Mouse (Mus musculus) midbrain, embryonic 13.5 days (tissue): ENCODE results near the gene Kcnq2. TPM values are rescaled to one million over a fixed set of nuclear protein-coding genes. Genes with fewer than 3 reads are reported as not detected.

Experiments used
- ATAC-seq: fragments of 200-750 bp; cut with Nextera tagmentation; 2 replicates; pipeline ENCODE4 v1.8.0; 2017; ENCODE audit warnings: mild to moderate bottlenecking, moderate TSS enrichment, moderate library complexity
- H3K27ac ChIP-seq: fragments of 300-500 bp; sonication (generic); 2 replicates; pipeline ENCODE4 v1.5.1; 2015; ENCODE audit warnings: inconsistent platforms, mild to moderate bottlenecking, moderate library complexity
- H3K27me3 ChIP-seq: fragments of 300-500 bp; sonication (generic); 2 replicates; pipeline ENCODE4 v1.6.1; 2015; ENCODE audit warnings: mild to moderate bottlenecking, inconsistent platforms
- H3K36me3 ChIP-seq: fragments of 300-500 bp; sonication (generic); 2 replicates; pipeline ENCODE4 v1.6.1; 2015; ENCODE audit warnings: mild to moderate bottlenecking, inconsistent platforms
- H3K4me1 ChIP-seq: fragments of 300-500 bp; sonication (generic); replicated peaks from 2 replicates; pipeline ENCODE4 v1.6.1; 2015; ENCODE audit warnings: inconsistent platforms
- H3K4me2 ChIP-seq: fragments of 300-500 bp; sonication (generic); replicated peaks from 2 replicates; pipeline ENCODE4 v1.6.1; 2015; ENCODE audit warnings: moderate library complexity, mild to moderate bottlenecking, inconsistent platforms
- H3K4me3 ChIP-seq: fragments of 300-500 bp; sonication (generic); replicated peaks from 2 replicates; pipeline ENCODE4 v1.5.1; 2015; ENCODE audit warnings: mild to moderate bottlenecking, inconsistent platforms
- H3K9ac ChIP-seq: fragments of 300-500 bp; sonication (generic); replicated peaks from 2 replicates; pipeline ENCODE4 v1.6.1; 2015; ENCODE audit warnings: mild to moderate bottlenecking, inconsistent platforms
- H3K9me3 ChIP-seq: fragments of 300-500 bp; sonication (generic); 2 replicates; pipeline ENCODE4 v1.6.1; 2016; ENCODE audit warnings: mild to moderate bottlenecking, inconsistent platforms
- WGBS: fragments of 180-500 bp; shearing (Covaris S2); methylation state at CpG from one replicate; pipeline ENCODE4 v1.1.7; 2015; 5-methylcytosine and 5-hydroxymethylcytosine counted together
- polyA plus RNA-seq: library from polyadenylated mRNA; unstranded; fragments of >200 nt; fragmentation: Nextera tagmentation; extraction: Ambion mirVana; gene quantifications from 2 replicates; pipeline ENCODE4 v1.2.1, GENCODE M21; 2015

Gene Kcnq2
- polyA plus RNA-seq, 1 experiment from 2014 or later = 47.3 TPM

- no peak overlapping the region for H3K4me3 ChIP-seq
- no peaks in the 10 kb centered on the region for H3K27me3 ChIP-seq
- H3K36me3 ChIP-seq = no peaks in the 10 kb centered on the region
- no peak for ATAC-seq
- peaks cover 68% of the 10 kb centered on the region for H3K4me1 ChIP-seq
- no peak overlapping the region for H3K9ac ChIP-seq
- H3K27ac ChIP-seq = peak overlapping the region; percentile 87
- no peak overlapping the region for H3K4me2 ChIP-seq
- H3K9me3 ChIP-seq = no peaks in the 10 kb centered on the region
These were observed 12.5 kb downstream of the Kcnq2 start for GRCm38 (mm10) chr2:181122642-181123041.

- Histone ChIP-seq H3K9ac (no peak overlapping the region), H3K4me2 (peak overlapping the region; percentile 11; the same call in 1 of the 2 replicates), H3K4me3 (no peak overlapping the region), H3K27ac (peak overlapping the region; percentile 87), H3K4me1 (peaks cover 74% of the 10 kb centered on the region), H3K36me3 (no peaks in the 10 kb centered on the region), H3K9me3 (no peaks in the 10 kb centered on the region), H3K27me3 (no peaks in the 10 kb centered on the region)
- ATAC-seq = peak; percentile 79
- 63% methylated on average over 4 of the region's 4 CpGs for WGBS
These were observed 14.1 kb downstream of the Kcnq2 start for GRCm38 (mm10) chr2:181120922-181121449.

GRCm38 (mm10) chr2:181119952-181120351 lies 15.1 kb downstream of the Kcnq2 start:
- ATAC-seq = peak; percentile 8; the same call in 1 of the 2 replicates
- no peaks in the 10 kb centered on the region for H3K9me3 ChIP-seq
- H3K4me1 ChIP-seq = peaks cover 84% of the 10 kb centered on the region
- H3K27me3 ChIP-seq = no peaks in the 10 kb centered on the region
- no peak overlapping the region for H3K9ac ChIP-seq
- H3K4me2 ChIP-seq = no peak overlapping the region
- no peaks in the 10 kb centered on the region for H3K36me3 ChIP-seq
- H3K27ac ChIP-seq = peak overlapping the region; percentile 87
- no peak overlapping the region for H3K4me3 ChIP-seq
- 41% methylated on average over 10 of the region's 10 CpGs for WGBS

GRCm38 (mm10) chr2:181116436-181116835 lies 18.7 kb downstream of the Kcnq2 start:
- no peaks in the 10 kb centered on the region for H3K9me3 ChIP-seq
- H3K4me2 ChIP-seq = no peak overlapping the region
- H3K4me1 ChIP-seq = peaks cover 80% of the 10 kb centered on the region
- no peak overlapping the region for H3K4me3 ChIP-seq
- H3K27ac ChIP-seq = peak overlapping the region; percentile 37
- ATAC-seq = no peak
- H3K36me3 ChIP-seq = peaks cover 22% of the 10 kb centered on the region
- no peak overlapping the region for H3K9ac ChIP-seq
- no peaks in the 10 kb centered on the region for H3K27me3 ChIP-seq
- WGBS = 75% methylated on average over 5 of the region's 5 CpGs

GRCm38 (mm10) chr2:181115367-181115766 lies 19.7 kb downstream of the Kcnq2 start:
- no peak overlapping the region for H3K9ac ChIP-seq
- peaks cover 31% of the 10 kb centered on the region for H3K36me3 ChIP-seq
- peaks cover 74% of the 10 kb centered on the region for H3K4me1 ChIP-seq
- no peaks in the 10 kb centered on the region for H3K9me3 ChIP-seq
- H3K27me3 ChIP-seq = no peaks in the 10 kb centered on the region
- no peak overlapping the region for H3K4me2 ChIP-seq
- 0 out of 2 replicates have a peak overlapping the region, but pooled peaks have one; percentile 45 for H3K27ac ChIP-seq
- WGBS = 90% methylated on average over 3 of the region's 3 CpGs
- no peak for ATAC-seq
- no peak overlapping the region for H3K4me3 ChIP-seq

GRCm38 (mm10) chr2:181113762-181114361 lies 21.2 kb downstream of the Kcnq2 start:
- 37% methylated on average over 8 of the region's 8 CpGs for WGBS
- ATAC-seq = peak; percentile 53
- H3K4me1 ChIP-seq = peaks cover 59% of the 10 kb centered on the region

GRCm38 (mm10) chr2:181111665-181112064 lies 23.4 kb downstream of the Kcnq2 start:
- WGBS = 100% methylated on average over 1 of the region's 1 CpGs
- ATAC-seq = no peak
- peaks cover 53% of the 10 kb centered on the region for H3K36me3 ChIP-seq

More at GRCm38 (mm10) chr2:181113762-181114361, 21.2 kb downstream of the Kcnq2 start:
- H3K27ac ChIP-seq = peak overlapping the region; percentile 47; the same call in 1 of the 2 replicates
- no peak overlapping the region for H3K4me3 ChIP-seq
- H3K27me3 ChIP-seq = no peaks in the 10 kb centered on the region
- H3K4me2 ChIP-seq = peak overlapping the region; percentile 20; the same call in 1 of the 2 replicates
- 0 out of 2 replicates have a peak overlapping the region, but pooled peaks have one; percentile 36 for H3K9ac ChIP-seq
- H3K36me3 ChIP-seq = peaks cover 41% of the 10 kb centered on the region
- H3K9me3 ChIP-seq = no peaks in the 10 kb centered on the region

GRCm38 (mm10) chr2:181104111-181104510 lies 31.0 kb downstream of the Kcnq2 start:
- Histone ChIP-seq H3K9me3 (no peaks in the 10 kb centered on the region), H3K36me3 (peaks cover 21% of the 10 kb centered on the region; the same call in 1 of the 2 replicates), H3K27me3 (no peaks in the 10 kb centered on the region), H3K9ac (no peak overlapping the region), H3K4me3 (no peak overlapping the region), H3K4me2 (no peak overlapping the region), H3K4me1 (peaks cover 13% of the 10 kb centered on the region), H3K27ac (no peak overlapping the region)
- ATAC-seq = no peak
- WGBS = 60% methylated on average over 2 of the region's 2 CpGs

More at GRCm38 (mm10) chr2:181111665-181112064, 23.4 kb downstream of the Kcnq2 start:
- Histone ChIP-seq H3K27me3 (no peaks in the 10 kb centered on the region), H3K4me3 (no peak overlapping the region), H3K9ac (no peak overlapping the region), H3K4me1 (peaks cover 45% of the 10 kb centered on the region), H3K4me2 (no peak overlapping the region), H3K27ac (no peak overlapping the region), H3K9me3 (no peaks in the 10 kb centered on the region)

GRCm38 (mm10) chr2:181102161-181102560 lies 32.9 kb downstream of the Kcnq2 start:
- 8% methylated on average over 2 of the region's 2 CpGs for WGBS
- H3K36me3 ChIP-seq = peaks cover 17% of the 10 kb centered on the region
- peak overlapping the region; percentile 54; the same call in 1 of the 2 replicates for H3K27ac ChIP-seq
- H3K9ac ChIP-seq = no peak overlapping the region
- H3K4me2 ChIP-seq = no peak overlapping the region
- no peaks in the 10 kb centered on the region for H3K27me3 ChIP-seq
- H3K9me3 ChIP-seq = no peaks in the 10 kb centered on the region
- ATAC-seq = peak; percentile 73
- peaks cover 13% of the 10 kb centered on the region for H3K4me1 ChIP-seq
- H3K4me3 ChIP-seq = no peak overlapping the region

- peak overlapping the region; percentile 54; the same call in 1 of the 2 replicates for H3K27ac ChIP-seq
These were observed 33.5 kb downstream of the Kcnq2 start for GRCm38 (mm10) chr2:181101626-181102025.

GRCm38 (mm10) chr2:181100087-181100486 lies 35.0 kb downstream of the Kcnq2 start:
- Histone ChIP-seq H3K9ac (no peak overlapping the region), H3K9me3 (no peaks in the 10 kb centered on the region), H3K27ac (no peak overlapping the region), H3K4me1 (peaks cover 13% of the 10 kb centered on the region), H3K36me3 (peaks cover 20% of the 10 kb centered on the region), H3K4me2 (no peak overlapping the region), H3K4me3 (no peak overlapping the region), H3K27me3 (no peaks in the 10 kb centered on the region)
- 95% methylated on average over 2 of the region's 2 CpGs for WGBS
- ATAC-seq = no peak

More at GRCm38 (mm10) chr2:181101626-181102025, 33.5 kb downstream of the Kcnq2 start:
- Histone ChIP-seq H3K27me3 (no peaks in the 10 kb centered on the region), H3K36me3 (peaks cover 19% of the 10 kb centered on the region), H3K4me2 (no peak overlapping the region), H3K9ac (no peak overlapping the region), H3K9me3 (no peaks in the 10 kb centered on the region), H3K4me1 (peaks cover 13% of the 10 kb centered on the region), H3K4me3 (no peak overlapping the region)
- peak; percentile 37; the same call in 1 of the 2 replicates for ATAC-seq
- 61% methylated on average over 1 of the region's 1 CpGs for WGBS

- WGBS = 81% methylated on average over 3 of the region's 3 CpGs
- H3K9ac ChIP-seq = no peak overlapping the region
- no peak overlapping the region for H3K4me2 ChIP-seq
- no peak overlapping the region for H3K27ac ChIP-seq
- H3K4me3 ChIP-seq = no peak overlapping the region
- H3K36me3 ChIP-seq = peaks cover 31% of the 10 kb centered on the region
- H3K4me1 ChIP-seq = no peaks in the 10 kb centered on the region
- ATAC-seq = no peak
- no peaks in the 10 kb centered on the region for H3K9me3 ChIP-seq
- no peaks in the 10 kb centered on the region for H3K27me3 ChIP-seq
These were observed 45.0 kb downstream of the Kcnq2 start for GRCm38 (mm10) chr2:181090123-181090522.
